Mouse (Mus musculus) monocyte, adult 59 days (primary cell): ENCODE measurements around the gene Jade2. TPM values are rescaled to one million over a fixed set of nuclear protein-coding genes. Genes with fewer than 3 reads are reported as not detected.

Experiments used
- total RNA-seq, 2 experiments: library from RNA; stranded (reverse); gene quantifications; one replicate each; pipeline ENCODE4 v1.2.4; 2023

Jade2 gene
- total RNA-seq = 10 to 100 TPM; 18.6 to 21.0 TPM

GRCm38 (mm10) chr11:51857081-51857671, at the start of gene Jade2:
Gene Jade2, minus strand, starts transcription at chr11:51857653.

Other genes with a start within 250 kb of the Jade2 start
- 10 to 100 TPM; 39.3 to 46.1 TPM for gene Nhp2, start 237.9 kb downstream of the Jade2 start, total RNA-seq
- 10 to 100 TPM; 26.9 to 32.7 TPM for gene Rmnd5b, start 221.8 kb downstream of the Jade2 start, total RNA-seq
- 1 to 10 TPM; 1.6 to 5.1 TPM for gene N4bp3, start 206.8 kb downstream of the Jade2 start, total RNA-seq
- gene D930048N14Rik, start 206.7 kb downstream of the Jade2 start, total RNA-seq = under 1 TPM in 1 of 2 experiments, not detected in 1; 0.18 TPM
- 10 to 100 TPM in 1 of 2 experiments, 1 to 10 TPM in 1; 6.4 to 10.2 TPM for gene 0610009B22Rik, start 168.8 kb downstream of the Jade2 start, total RNA-seq
- 10 to 100 TPM; 38.5 to 43.5 TPM for gene Sec24a, start 94.0 kb downstream of the Jade2 start, total RNA-seq
- gene Sar1b, start 94.0 kb downstream of the Jade2 start, total RNA-seq = 10 to 100 TPM; 35.4 to 38.7 TPM
- 10 to 100 TPM; 21.9 to 23.0 TPM for gene Cdkn2aipnl, start 110.0 kb upstream of the Jade2 start, total RNA-seq
- gene Ube2b, start 143.1 kb upstream of the Jade2 start, total RNA-seq = 100 to 1,000 TPM; 137 to 152 TPM
- 1 to 10 TPM; 1.5 to 1.9 TPM for gene Cdkl3, start 146.6 kb upstream of the Jade2 start, total RNA-seq
- 100 to 1,000 TPM; 172 to 185 TPM for gene Ppp2ca, start 241.0 kb upstream of the Jade2 start, total RNA-seq